In the genomic region with DNA sequence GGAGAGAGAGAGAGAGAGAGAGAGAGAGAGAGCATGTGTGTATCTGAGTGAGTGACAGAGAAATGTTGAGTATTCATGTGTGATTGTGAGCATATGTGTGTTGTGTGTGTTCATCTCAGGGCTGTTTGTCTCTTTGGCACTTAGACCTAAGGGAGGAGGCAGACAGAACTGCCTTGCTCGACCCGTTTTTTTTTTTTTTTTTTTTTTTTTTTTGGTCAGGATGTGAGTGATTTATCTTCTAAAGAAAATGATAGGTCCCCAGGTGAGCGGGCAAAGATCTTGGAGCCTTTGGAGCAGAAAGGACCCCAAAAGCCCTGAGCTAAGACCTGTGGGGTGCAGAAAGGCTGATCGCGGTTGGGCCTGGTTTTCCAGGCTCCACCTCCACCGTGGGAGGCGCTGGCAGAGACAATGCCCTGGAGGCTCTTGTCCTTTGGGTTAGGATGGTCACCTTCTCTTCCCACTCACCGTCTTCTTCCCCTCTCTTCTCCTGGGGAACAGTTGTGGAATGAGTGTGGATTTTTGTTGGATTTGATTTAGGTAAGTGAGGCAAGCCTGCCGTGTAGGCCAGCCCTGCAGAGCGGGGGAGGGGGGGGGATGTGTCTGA, we compare ENCODE assay signal across 2 mouse cellular contexts.
TF ChIP-seq lines count a peak whose summit lies in the region.

No protein-coding gene starts in this region.

TF ChIP-seq in CH12.LX, 34 proteins besides CTCF, POLR2A, EP300 and RAD21 (continued from another document):
- no peak for TF ChIP-seq JUN (IDR thresholded peaks at IDR 0.05; ENCODE audit: insufficient read depth, low read depth, low read length)

TF ChIP-seq in ES-E14, 5 proteins besides CTCF, POLR2A, EP300 and RAD21 (continued from another document):
- TF ChIP-seq MAFK (IDR thresholded peaks at IDR 0.05; ENCODE audit: insufficient read depth, low read depth, low read length) (no peak), HCFC1 (IDR thresholded peaks at IDR 0.05; ENCODE audit: borderline replicate concordance, insufficient read depth, low read length) (no peak), ZNF384 (IDR thresholded peaks at IDR 0.05; ENCODE audit: low read depth, low read length) (peak; percentile 90), ZC3H11A (IDR thresholded peaks at IDR 0.05; ENCODE audit: borderline replicate concordance, low read depth, low read length) (no peak)
